Mouse (Mus musculus) A20 (cell line): Measurements from ENCODE around the gene Olfr133.
"Not testable (repeated sequence)": the region's sequence is repeated elsewhere in the genome, so short reads cannot be mapped to it uniquely, and the experiment has no call there.

ENCODE experiments used
- DNase-seq: peaks from one replicate; pipeline ENCODE4 v3.0.0-alpha.2; 2011; ENCODE audit warnings: low read depth, low spot score

The Olfr133 gene

GRCm38 (mm10) chr17:38144981-38145380, at the start of gene Olfr133:
TSS of gene Olfr133 (plus strand) at chr17:38145281.
- DNase-seq = no peak

GRCm38 (mm10) chr17:38124199-38124598, 20.9 kb upstream of the Olfr133 start:
- not testable (repeated sequence) for DNase-seq

- DNase-seq = not testable (repeated sequence)
Measured at GRCm38 (mm10) chr17:38125371-38125770, 19.7 kb upstream of the Olfr133 start.

GRCm38 (mm10) chr17:38134426-38134825, 10.7 kb upstream of the Olfr133 start, which contains the start of gene Olfr132:
TSS of gene Olfr132 (minus strand) at chr17:38134526.
- DNase-seq = no peak

GRCm38 (mm10) chr17:38171088-38171487, 26.0 kb downstream of the Olfr133 start, which contains the start of gene Olfr134:
TSS of gene Olfr134 (plus strand) at chr17:38171388.
- no peak for DNase-seq
